Mouse (Mus musculus) neural tube, embryonic 11.5 days (tissue): ENCODE results near the gene AC124502.3. TPM values are rescaled to one million over a fixed set of nuclear protein-coding genes. Genes with fewer than 3 reads are reported as not detected.

ENCODE experiments used
- ATAC-seq: fragments of 200-750 bp; cut with Nextera tagmentation; 2 replicates; pipeline ENCODE4 v1.8.0; 2017; ENCODE audit warnings: moderate number of reproducible peaks, mild to moderate bottlenecking, moderate TSS enrichment, moderate library complexity; ENCODE audit not compliant: insufficient read depth, low FRiP score, low TSS enrichment
- DNase-seq: peaks from one replicate; pipeline ENCODE4 v3.0.0-alpha.2; 2015; ENCODE audit warnings: low spot score
- H3K27ac ChIP-seq: fragments of 300-500 bp; sonication (generic); 2 replicates; pipeline ENCODE4 v1.5.1; 2014; ENCODE audit warnings: low read depth, mild to moderate bottlenecking, low read length
- H3K27me3 ChIP-seq: fragments of 300-500 bp; sonication (generic); 2 replicates; pipeline ENCODE4 v1.6.1; 2014; ENCODE audit warnings: mild to moderate bottlenecking, low read length, mixed read lengths; ENCODE audit not compliant: control insufficient read depth, insufficient read depth
- H3K36me3 ChIP-seq: fragments of 300-500 bp; sonication (generic); 2 replicates; pipeline ENCODE4 v1.6.1; 2014; ENCODE audit warnings: mild to moderate bottlenecking, low read length, moderate library complexity, mixed read lengths; ENCODE audit not compliant: control insufficient read depth, insufficient read depth
- H3K4me1 ChIP-seq: fragments of 300-500 bp; sonication (generic); 2 replicates; pipeline ENCODE4 v1.6.1; 2014; ENCODE audit warnings: low read length, mixed read lengths; ENCODE audit not compliant: control insufficient read depth, insufficient read depth
- H3K4me2 ChIP-seq: fragments of 300-500 bp; sonication (generic); 2 replicates; pipeline ENCODE4 v1.6.1; 2014; ENCODE audit warnings: low read depth, mild to moderate bottlenecking, moderate library complexity
- H3K4me3 ChIP-seq: fragments of 300-500 bp; sonication (generic); 2 replicates; pipeline ENCODE4 v1.5.1; 2014; ENCODE audit warnings: low read depth, low read length
- H3K9ac ChIP-seq: fragments of 300-500 bp; sonication (generic); 2 replicates; pipeline ENCODE4 v1.6.1; 2014; ENCODE audit warnings: mild to moderate bottlenecking, low read length
- H3K9me3 ChIP-seq: fragments of 300-500 bp; sonication (generic); 2 replicates; pipeline ENCODE4 v1.6.1; 2016; ENCODE audit warnings: low read length; ENCODE audit not compliant: control insufficient read depth
- WGBS: fragments of 180-500 bp; shearing (Covaris S2); extraction: QIAGEN DNeasy Blood & Tissue Kit; methylation state at CpG from one replicate; pipeline ENCODE4 v1.1.7; 2014; 5-methylcytosine and 5-hydroxymethylcytosine counted together
- polyA plus RNA-seq: library from polyadenylated mRNA; unstranded; fragments of >200 nt; fragmentation: Nextera tagmentation; extraction: Ambion mirVana; gene quantifications from 2 replicates; pipeline ENCODE4 v1.2.1, GENCODE M21; 2014

Gene AC124502.3
- 1.2 and 2.8 TPM in 2 replicates for polyA plus RNA-seq

GRCm38 (mm10) chr19:5038709-5039156, at the start of gene AC124502.3, which contains the start of gene B4gat1:
AC124502.3 (plus strand) TSS chr19:5038891.
B4gat1 (plus strand) TSS chr19:5038826.
- ATAC-seq (peak; percentile 87), DNase-seq (peak; percentile 95)
- Histone ChIP-seq H3K9ac (peak within 1 kb of the TSS; percentile 86), H3K4me3 (peak within 1 kb of the TSS; percentile 85), H3K9me3 (no peaks in the 10 kb centered on the region), H3K36me3 (no peaks in the 10 kb centered on the region), H3K4me1 (peaks cover 25% of the 10 kb centered on the region), H3K27ac (peak within 1 kb of the TSS; percentile 66), H3K4me2 (peak within 1 kb of the TSS; percentile 98), H3K27me3 (no peaks in the 10 kb centered on the region)
- WGBS, result 0% methylated on average over 43 of the region's 44 CpGs

GRCm38 (mm10) chr19:4989013-4989412, 49.7 kb upstream of the AC124502.3 start:
- peaks cover 67% of the 10 kb centered on the region for H3K27me3 ChIP-seq
- no peak for ATAC-seq
- 0 out of 2 replicates have a peak overlapping the region, but pooled peaks have one; percentile 26 for H3K4me3 ChIP-seq
- 3% methylated on average over 13 of the region's 13 CpGs for WGBS
- peak overlapping the region; percentile 33 for H3K4me2 ChIP-seq
- peak; percentile 91 for DNase-seq
- H3K4me1 ChIP-seq, result no peaks in the 10 kb centered on the region
- no peak overlapping the region for H3K9ac ChIP-seq
- no peaks in the 10 kb centered on the region for H3K36me3 ChIP-seq
- no peaks in the 10 kb centered on the region for H3K9me3 ChIP-seq
- H3K27ac ChIP-seq, result no peak overlapping the region

GRCm38 (mm10) chr19:4989434-4990255, 49.0 kb upstream of the AC124502.3 start:
- Histone ChIP-seq H3K4me3 (peak overlapping the region; percentile 26), H3K4me1 (no peaks in the 10 kb centered on the region), H3K4me2 (peak overlapping the region; percentile 33), H3K27ac (no peak overlapping the region), H3K9me3 (no peaks in the 10 kb centered on the region), H3K9ac (no peak overlapping the region), H3K27me3 (peaks cover 61% of the 10 kb centered on the region), H3K36me3 (no peaks in the 10 kb centered on the region)
- ATAC-seq (no peak), DNase-seq (peak; percentile 32)
- 20% methylated on average over 44 of the region's 47 CpGs for WGBS

GRCm38 (mm10) chr19:4990256-4990625, 48.5 kb upstream of the AC124502.3 start, which contains the start of gene Npas4:
Npas4 (minus strand) TSS chr19:4990316.
- Histone ChIP-seq H3K36me3 (no peaks in the 10 kb centered on the region), H3K9ac (no peak within 1 kb of the TSS), H3K4me1 (no peaks in the 10 kb centered on the region), H3K27ac (no peak within 1 kb of the TSS), H3K4me3 (peak within 1 kb of the TSS; percentile 26), H3K9me3 (no peaks in the 10 kb centered on the region), H3K4me2 (peak within 1 kb of the TSS; percentile 33), H3K27me3 (peaks cover 58% of the 10 kb centered on the region)
- 17% methylated on average over 4 of the region's 4 CpGs for WGBS
- DNase-seq, result no peak
- no peak for ATAC-seq

GRCm38 (mm10) chr19:4990716-4991115, 48.0 kb upstream of the AC124502.3 start:
- no peak overlapping the region for H3K9ac ChIP-seq
- H3K9me3 ChIP-seq, result no peaks in the 10 kb centered on the region
- H3K27ac ChIP-seq, result no peak overlapping the region
- DNase-seq (no peak), ATAC-seq (no peak)
- H3K36me3 ChIP-seq, result no peaks in the 10 kb centered on the region
- peak overlapping the region; percentile 26; the same call in 1 of the 2 replicates for H3K4me2 ChIP-seq
- no peak overlapping the region for H3K4me3 ChIP-seq
- no peaks in the 10 kb centered on the region for H3K4me1 ChIP-seq
- peaks cover 55% of the 10 kb centered on the region for H3K27me3 ChIP-seq
- 1% methylated on average over 21 of the region's 22 CpGs for WGBS

- Histone ChIP-seq H3K4me1 (no peaks in the 10 kb centered on the region), H3K9ac (no peak overlapping the region), H3K36me3 (no peaks in the 10 kb centered on the region), H3K9me3 (no peaks in the 10 kb centered on the region), H3K4me3 (no peak overlapping the region), H3K4me2 (no peak overlapping the region), H3K27ac (no peak overlapping the region), H3K27me3 (peaks cover 47% of the 10 kb centered on the region)
- DNase-seq (no peak), ATAC-seq (no peak)
- 17% methylated on average over 8 of the region's 8 CpGs for WGBS
Observed at GRCm38 (mm10) chr19:4992371-4992770, 46.3 kb upstream of the AC124502.3 start.

GRCm38 (mm10) chr19:4992904-4993303, 45.8 kb upstream of the AC124502.3 start:
- Histone ChIP-seq H3K4me3 (no peak overlapping the region), H3K36me3 (no peaks in the 10 kb centered on the region), H3K27ac (no peak overlapping the region), H3K9me3 (no peaks in the 10 kb centered on the region), H3K4me2 (no peak overlapping the region), H3K27me3 (peaks cover 47% of the 10 kb centered on the region), H3K9ac (no peak overlapping the region), H3K4me1 (no peaks in the 10 kb centered on the region)
- no peak for ATAC-seq
- no peak for DNase-seq
- 14% methylated on average over 9 of the region's 9 CpGs for WGBS

DNA sequence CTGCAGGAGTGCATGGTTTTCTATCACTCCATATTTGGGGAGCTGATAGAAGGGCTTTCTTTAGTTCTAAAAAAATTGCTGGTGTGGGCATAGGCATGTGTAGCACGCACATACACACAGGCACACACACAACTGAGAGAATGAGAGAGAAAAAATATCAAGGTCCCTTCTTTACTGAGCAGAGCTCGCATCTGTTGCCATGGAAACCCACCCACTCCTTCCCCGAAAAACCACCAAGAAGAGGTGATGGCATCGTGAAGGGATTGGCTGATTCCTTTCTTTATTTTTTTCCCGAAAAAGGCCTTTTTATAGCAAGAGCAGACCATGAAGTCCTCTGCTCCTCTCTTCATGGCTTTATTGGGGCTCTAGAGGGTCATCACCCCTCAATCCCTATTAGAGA, 44.6 kb upstream of the AC124502.3 start:
- no peak overlapping the region for H3K4me2 ChIP-seq
- H3K9ac ChIP-seq, result no peak overlapping the region
- DNase-seq (no peak), ATAC-seq (no peak)
- H3K4me3 ChIP-seq, result no peak overlapping the region
- H3K4me1 ChIP-seq, result no peaks in the 10 kb centered on the region
- H3K9me3 ChIP-seq, result no peaks in the 10 kb centered on the region
- no peaks in the 10 kb centered on the region for H3K36me3 ChIP-seq
- H3K27me3 ChIP-seq, result peaks cover 42% of the 10 kb centered on the region
- H3K27ac ChIP-seq, result no peak overlapping the region
- 66% methylated on average over 5 of the region's 5 CpGs for WGBS
